Mouse (Mus musculus): Measurements from ENCODE around the gene Snf8. TPM values are rescaled to one million over a fixed set of nuclear protein-coding genes. Genes with fewer than 3 reads are reported as not detected.

The Snf8 gene
- polyA plus RNA-seq, 1 experiment from 2014 or later, result 46.2 TPM

- H3K4me3 ChIP-seq (ENCODE audit: low read depth, low read length), result no peak overlapping the region
- H3K9ac ChIP-seq (replicated peaks; ENCODE audit: low read depth, low read length), result no peak overlapping the region
- H3K36me3 ChIP-seq (ENCODE audit: control insufficient read depth, insufficient read depth, low read length), result no peaks in the 10 kb centered on the region
- no peak overlapping the region for H3K27ac ChIP-seq (ENCODE audit: low read depth, low read length)
- no peaks in the 10 kb centered on the region for H3K9me3 ChIP-seq (ENCODE audit: control insufficient read depth, low read length)
- H3K4me2 ChIP-seq (ENCODE audit: low read depth, low read length), result no peak overlapping the region
- no peaks in the 10 kb centered on the region for H3K27me3 ChIP-seq (ENCODE audit: control insufficient read depth, insufficient read depth, low read length)
- H3K4me1 ChIP-seq (ENCODE audit: control insufficient read depth, insufficient read depth, low read length), result no peaks in the 10 kb centered on the region
- no peak for ATAC-seq (ENCODE audit: low read depth)
- 4% methylated on average over 5 of the region's 8 CpGs for WGBS
Observed at GRCm38 (mm10) chr11:96011982-96012381, 22.7 kb upstream of the Snf8 start.

GRCm38 (mm10) chr11:96015421-96015820 lies 19.3 kb upstream of the Snf8 start:
- Histone ChIP-seq H3K9ac (replicated peaks; ENCODE audit: low read depth, low read length) (no peak overlapping the region), H3K4me2 (ENCODE audit: low read depth, low read length) (no peak overlapping the region), H3K36me3 (ENCODE audit: control insufficient read depth, insufficient read depth, low read length) (no peaks in the 10 kb centered on the region), H3K27me3 (ENCODE audit: control insufficient read depth, insufficient read depth, low read length) (no peaks in the 10 kb centered on the region), H3K4me3 (ENCODE audit: low read depth, low read length) (no peak overlapping the region), H3K27ac (ENCODE audit: low read depth, low read length) (no peak overlapping the region), H3K9me3 (ENCODE audit: control insufficient read depth, low read length) (no peaks in the 10 kb centered on the region), H3K4me1 (ENCODE audit: control insufficient read depth, insufficient read depth, low read length) (no peaks in the 10 kb centered on the region)
- 52% methylated on average over 5 of the region's 5 CpGs for WGBS
- ATAC-seq (ENCODE audit: low read depth), result no peak

- Histone ChIP-seq H3K27ac (ENCODE audit: low read depth, low read length) (no peak overlapping the region), H3K4me1 (ENCODE audit: control insufficient read depth, insufficient read depth, low read length) (no peaks in the 10 kb centered on the region), H3K27me3 (ENCODE audit: control insufficient read depth, insufficient read depth, low read length) (no peaks in the 10 kb centered on the region), H3K9ac (replicated peaks; ENCODE audit: low read depth, low read length) (no peak overlapping the region), H3K4me2 (ENCODE audit: low read depth, low read length) (no peak overlapping the region), H3K4me3 (ENCODE audit: low read depth, low read length) (no peak overlapping the region), H3K36me3 (ENCODE audit: control insufficient read depth, insufficient read depth, low read length) (no peaks in the 10 kb centered on the region), H3K9me3 (ENCODE audit: control insufficient read depth, low read length) (no peaks in the 10 kb centered on the region)
- ATAC-seq (ENCODE audit: low read depth), result no peak
- WGBS, result 21% methylated on average over 9 of the region's 9 CpGs
Observed at GRCm38 (mm10) chr11:96017941-96018351, 16.7 kb upstream of the Snf8 start.

GRCm38 (mm10) chr11:96020622-96021021 lies 14.1 kb upstream of the Snf8 start:
- WGBS, result 72% methylated on average over 4 of the region's 4 CpGs
- Histone ChIP-seq H3K27me3 (ENCODE audit: control insufficient read depth, insufficient read depth, low read length) (no peaks in the 10 kb centered on the region), H3K4me3 (ENCODE audit: low read depth, low read length) (no peak overlapping the region), H3K4me1 (ENCODE audit: control insufficient read depth, insufficient read depth, low read length) (no peaks in the 10 kb centered on the region), H3K9ac (replicated peaks; ENCODE audit: low read depth, low read length) (no peak overlapping the region), H3K9me3 (ENCODE audit: control insufficient read depth, low read length) (no peaks in the 10 kb centered on the region), H3K4me2 (ENCODE audit: low read depth, low read length) (no peak overlapping the region), H3K27ac (ENCODE audit: low read depth, low read length) (no peak overlapping the region), H3K36me3 (ENCODE audit: control insufficient read depth, insufficient read depth, low read length) (no peaks in the 10 kb centered on the region)
- ATAC-seq (ENCODE audit: low read depth), result no peak

GRCm38 (mm10) chr11:96028130-96028529 lies 6.6 kb upstream of the Snf8 start:
- WGBS, result 54% methylated on average over 5 of the region's 5 CpGs

GRCm38 (mm10) chr11:96030571-96030970 lies 4.1 kb upstream of the Snf8 start:
- Histone ChIP-seq H3K36me3 (ENCODE audit: control insufficient read depth, insufficient read depth, low read length) (no peaks in the 10 kb centered on the region), H3K4me3 (ENCODE audit: low read depth, low read length) (no peak overlapping the region), H3K27me3 (ENCODE audit: control insufficient read depth, insufficient read depth, low read length) (no peaks in the 10 kb centered on the region), H3K9me3 (ENCODE audit: control insufficient read depth, low read length) (no peaks in the 10 kb centered on the region), H3K4me2 (ENCODE audit: low read depth, low read length) (no peak overlapping the region), H3K4me1 (ENCODE audit: control insufficient read depth, insufficient read depth, low read length) (peaks cover 4% of the 10 kb centered on the region), H3K27ac (ENCODE audit: low read depth, low read length) (no peak overlapping the region), H3K9ac (replicated peaks; ENCODE audit: low read depth, low read length) (no peak overlapping the region)
- no peak for ATAC-seq (ENCODE audit: low read depth)
- 91% methylated on average over 3 of the region's 3 CpGs for WGBS

More at GRCm38 (mm10) chr11:96028130-96028529, 6.6 kb upstream of the Snf8 start:
- no peak overlapping the region for H3K4me2 ChIP-seq (ENCODE audit: low read depth, low read length)
- H3K27ac ChIP-seq (ENCODE audit: low read depth, low read length), result no peak overlapping the region
- no peaks in the 10 kb centered on the region for H3K36me3 ChIP-seq (ENCODE audit: control insufficient read depth, insufficient read depth, low read length)
- ATAC-seq (ENCODE audit: low read depth), result no peak
- no peaks in the 10 kb centered on the region for H3K27me3 ChIP-seq (ENCODE audit: control insufficient read depth, insufficient read depth, low read length)
- no peak overlapping the region for H3K9ac ChIP-seq (replicated peaks; ENCODE audit: low read depth, low read length)
- no peak overlapping the region for H3K4me3 ChIP-seq (ENCODE audit: low read depth, low read length)
- no peaks in the 10 kb centered on the region for H3K4me1 ChIP-seq (ENCODE audit: control insufficient read depth, insufficient read depth, low read length)
- no peaks in the 10 kb centered on the region for H3K9me3 ChIP-seq (ENCODE audit: control insufficient read depth, low read length)

GRCm38 (mm10) chr11:96031701-96032100 lies 3.0 kb upstream of the Snf8 start:
- no peaks in the 10 kb centered on the region for H3K36me3 ChIP-seq (ENCODE audit: control insufficient read depth, insufficient read depth, low read length)
- no peak overlapping the region for H3K27ac ChIP-seq (ENCODE audit: low read depth, low read length)
- 75% methylated on average over 2 of the region's 2 CpGs for WGBS
- H3K27me3 ChIP-seq (ENCODE audit: control insufficient read depth, insufficient read depth, low read length), result no peaks in the 10 kb centered on the region
- H3K4me2 ChIP-seq (ENCODE audit: low read depth, low read length), result no peak overlapping the region
- H3K4me1 ChIP-seq (ENCODE audit: control insufficient read depth, insufficient read depth, low read length), result peaks cover 7% of the 10 kb centered on the region
- H3K4me3 ChIP-seq (ENCODE audit: low read depth, low read length), result no peak overlapping the region
- ATAC-seq (ENCODE audit: low read depth), result no peak
- H3K9me3 ChIP-seq (ENCODE audit: control insufficient read depth, low read length), result no peaks in the 10 kb centered on the region
- no peak overlapping the region for H3K9ac ChIP-seq (replicated peaks; ENCODE audit: low read depth, low read length)

GRCm38 (mm10) chr11:96033264-96033663 lies 1.4 kb upstream of the Snf8 start:
- Histone ChIP-seq H3K4me2 (ENCODE audit: low read depth, low read length) (no peak overlapping the region), H3K36me3 (ENCODE audit: control insufficient read depth, insufficient read depth, low read length) (no peaks in the 10 kb centered on the region), H3K9ac (replicated peaks; ENCODE audit: low read depth, low read length) (no peak overlapping the region), H3K9me3 (ENCODE audit: control insufficient read depth, low read length) (no peaks in the 10 kb centered on the region), H3K27ac (ENCODE audit: low read depth, low read length) (no peak overlapping the region), H3K27me3 (ENCODE audit: control insufficient read depth, insufficient read depth, low read length) (no peaks in the 10 kb centered on the region), H3K4me1 (ENCODE audit: control insufficient read depth, insufficient read depth, low read length) (peaks cover 7% of the 10 kb centered on the region), H3K4me3 (ENCODE audit: low read depth, low read length) (no peak overlapping the region)
- 91% methylated on average over 2 of the region's 3 CpGs for WGBS
- ATAC-seq (ENCODE audit: low read depth), result no peak

- ATAC-seq (ENCODE audit: low read depth), result no peak
- Histone ChIP-seq H3K36me3 (ENCODE audit: control insufficient read depth, insufficient read depth, low read length) (peaks cover 5% of the 10 kb centered on the region), H3K4me3 (ENCODE audit: low read depth, low read length) (peak overlapping the region; percentile 55), H3K27ac (ENCODE audit: low read depth, low read length) (no peak overlapping the region; the same call in 1 of the 2 replicates), H3K9ac (replicated peaks; ENCODE audit: low read depth, low read length) (no peak overlapping the region), H3K9me3 (ENCODE audit: control insufficient read depth, low read length) (no peaks in the 10 kb centered on the region), H3K4me1 (ENCODE audit: control insufficient read depth, insufficient read depth, low read length) (peaks cover 7% of the 10 kb centered on the region), H3K4me2 (ENCODE audit: low read depth, low read length) (peak overlapping the region; percentile 70), H3K27me3 (ENCODE audit: control insufficient read depth, insufficient read depth, low read length) (no peaks in the 10 kb centered on the region)
- whole genome bisulfite sequencing, result 53% methylated on average over 8 of the region's 8 CpGs
Observed at GRCm38 (mm10) chr11:96034116-96034515, 569 bp upstream of the Snf8 start.

Data from neural tube, embryonic 14.5 days (tissue).